Mouse (Mus musculus) retina, postnatal 7 days (tissue): ENCODE results near the gene Ctps2.

Experiments
- DNase-seq: peaks from one replicate; pipeline ENCODE4 v3.0.0-alpha.2; 2012; ENCODE audit warnings: low read depth, low spot score

Ctps2 gene

GRCm38 (mm10) chrX:162976194-162976593 lies 75.2 kb downstream of the Ctps2 start:
- DNase-seq: no peak

- no peak for DNase-seq
Measured at GRCm38 (mm10) chrX:162986876-162987495, 85.9 kb downstream of the Ctps2 start.

- DNase-seq: no peak
Measured at GRCm38 (mm10) chrX:162991396-162991795, 90.4 kb downstream of the Ctps2 start.

GRCm38 (mm10) chrX:162992121-162992520 lies 91.1 kb downstream of the Ctps2 start:
- no peak for DNase-seq

- no peak for DNase-seq
Measured at GRCm38 (mm10) chrX:163027864-163028263, 126.8 kb downstream of the Ctps2 start.

GRCm38 (mm10) chrX:163038767-163039166 lies 137.7 kb downstream of the Ctps2 start:
- DNase-seq: no peak

- DNase-seq: no peak
Measured at GRCm38 (mm10) chrX:163042771-163043170, 141.7 kb downstream of the Ctps2 start.

- DNase-seq: no peak
Measured at GRCm38 (mm10) chrX:163063936-163064335, 162.9 kb downstream of the Ctps2 start.
